Mouse (Mus musculus) ES-Bruce4 (cell line): ENCODE results near the gene Meltf. TPM values are rescaled to one million over a fixed set of nuclear protein-coding genes. Genes with fewer than 3 reads are reported as not detected.
A peak's percentile ranks its signal among the peaks of the same experiment; 100 is the strongest.

Experiments
- H3K27ac ChIP-seq: 2 replicates; pipeline ENCODE4 v1.5.1; 2012; ENCODE audit warnings: low read length, inconsistent platforms; ENCODE audit not compliant: insufficient read depth
- H3K27me3 ChIP-seq: 2 replicates; pipeline ENCODE4 v1.6.1; 2012; ENCODE audit warnings: mild to moderate bottlenecking, low read length, inconsistent platforms; ENCODE audit not compliant: control insufficient read depth, poor library complexity, insufficient read depth, severe bottlenecking
- H3K36me3 ChIP-seq: 2 replicates; pipeline ENCODE4 v1.6.1; 2012; ENCODE audit warnings: inconsistent platforms, mild to moderate bottlenecking, low read length, moderate library complexity; ENCODE audit not compliant: control insufficient read depth, poor library complexity, insufficient read depth, severe bottlenecking
- H3K4me1 ChIP-seq: one replicate; pipeline ENCODE4 v1.8.1; 2011; ENCODE audit warnings: low read length; ENCODE audit not compliant: control insufficient read depth, insufficient read depth
- H3K4me3 ChIP-seq: 2 replicates; pipeline ENCODE4 v1.5.1; 2011; ENCODE audit warnings: low read depth, mild to moderate bottlenecking, low read length
- H3K9ac ChIP-seq: 2 replicates; pipeline ENCODE4 v1.6.1; 2012; ENCODE audit warnings: low read depth, mild to moderate bottlenecking, inconsistent platforms; ENCODE audit not compliant: poor library complexity, severe bottlenecking
- H3K9me3 ChIP-seq: replicated peaks from 2 replicates; pipeline ENCODE4 v1.6.1; 2012; ENCODE audit warnings: mild to moderate bottlenecking, low read length, inconsistent platforms; ENCODE audit not compliant: control insufficient read depth, poor library complexity, insufficient read depth, severe bottlenecking
- CTCF ChIP-seq: IDR thresholded peaks from one replicate; pipeline ENCODE4 v1.8.1; 2011; ENCODE audit warnings: low read depth, low read length
- EP300 ChIP-seq: IDR thresholded peaks from 2 replicates; pipeline ENCODE4 v1.6.1; 2011; ENCODE audit warnings: low read depth, low read length; ENCODE audit not compliant: insufficient read depth
- POLR2A ChIP-seq: IDR thresholded peaks from one replicate; pipeline ENCODE4 v1.8.1; 2011; ENCODE audit warnings: low read length; ENCODE audit not compliant: insufficient read depth
- polyA plus RNA-seq: library from polyadenylated mRNA; stranded (reverse); fragments of >200 nt; gene quantifications from 2 replicates; pipeline ENCODE4 v1.2.4, GENCODE M21; 2011; ENCODE audit warnings: low read depth; ENCODE audit not compliant: missing spikeins, insufficient read depth, insufficient read length

The Meltf gene
- polyA plus RNA-seq = not detected in 2 replicates

- TF ChIP-seq EP300 (no peak), POLR2A (no peak), CTCF (peak; percentile 93)
- Histone ChIP-seq H3K27ac (no peak within 1 kb of the TSS), H3K27me3 (no peaks in the 10 kb centered on the region), H3K4me1 (peaks cover 2% of the 10 kb centered on the region), H3K9ac (0 out of 2 replicates have a peak within 1 kb of the TSS, but pooled peaks have one; percentile 13), H3K4me3 (peak within 1 kb of the TSS; percentile 29), H3K9me3 (no peaks in the 10 kb centered on the region), H3K36me3 (no peaks in the 10 kb centered on the region)
Observed at GRCm38 (mm10) chr16:31878573-31879257, at the start of gene Meltf. Meltf (plus strand) TSS chr16:31878810.

GRCm38 (mm10) chr16:31830726-31831125 lies 47.9 kb upstream of the Meltf start:
- H3K4me1 ChIP-seq = no peaks in the 10 kb centered on the region
- H3K27me3 ChIP-seq = no peaks in the 10 kb centered on the region
- peaks cover 3% of the 10 kb centered on the region for H3K36me3 ChIP-seq
- H3K9me3 ChIP-seq = no peaks in the 10 kb centered on the region
- H3K9ac ChIP-seq = no peak overlapping the region
- no peak overlapping the region for H3K4me3 ChIP-seq
- H3K27ac ChIP-seq = no peak overlapping the region
- TF ChIP-seq CTCF (no peak), POLR2A (no peak), EP300 (no peak)

- TF ChIP-seq POLR2A (no peak), CTCF (no peak), EP300 (no peak)
- no peak overlapping the region for H3K9ac ChIP-seq
- no peaks in the 10 kb centered on the region for H3K27me3 ChIP-seq
- H3K27ac ChIP-seq = no peak overlapping the region
- peaks cover 6% of the 10 kb centered on the region for H3K36me3 ChIP-seq
- no peaks in the 10 kb centered on the region for H3K9me3 ChIP-seq
- H3K4me3 ChIP-seq = no peak overlapping the region
- H3K4me1 ChIP-seq = no peaks in the 10 kb centered on the region
Observed at GRCm38 (mm10) chr16:31832630-31833422, 45.8 kb upstream of the Meltf start.

GRCm38 (mm10) chr16:31834011-31834584 lies 44.5 kb upstream of the Meltf start:
- Histone ChIP-seq H3K9me3 (no peaks in the 10 kb centered on the region), H3K4me3 (no peak overlapping the region), H3K27me3 (no peaks in the 10 kb centered on the region), H3K4me1 (no peaks in the 10 kb centered on the region), H3K9ac (no peak overlapping the region), H3K27ac (no peak overlapping the region), H3K36me3 (peaks cover 6% of the 10 kb centered on the region)
- no peak for TF ChIP-seq POLR2A

GRCm38 (mm10) chr16:31834662-31835318 lies 43.8 kb upstream of the Meltf start:
- H3K4me1 ChIP-seq = no peaks in the 10 kb centered on the region
- no peak overlapping the region for H3K4me3 ChIP-seq
- no peaks in the 10 kb centered on the region for H3K9me3 ChIP-seq
- TF ChIP-seq POLR2A (no peak), EP300 (no peak), CTCF (no peak)
- H3K27ac ChIP-seq = no peak overlapping the region
- no peak overlapping the region for H3K9ac ChIP-seq
- no peaks in the 10 kb centered on the region for H3K27me3 ChIP-seq
- peaks cover 6% of the 10 kb centered on the region for H3K36me3 ChIP-seq
